Mouse (Mus musculus): ENCODE data around the gene Kcnq1.

- TF ChIP-seq POLR2A (IDR thresholded peaks at IDR 0.05; ENCODE audit: extremely low read depth, insufficient read depth, low read length) (no peak), CTCF (IDR thresholded peaks at IDR 0.05; ENCODE audit: extremely low read depth, insufficient read depth, low read length) (no peak)
Observed at GRCm38 (mm10) chr7:143072605-143073004, 33.6 kb upstream of the Kcnq1 start.
